Mouse (Mus musculus) myocyte (in vitro differentiated cells): ENCODE data around the gene Rgs16.

Source experiments
- CEBPB ChIP-seq: IDR thresholded peaks from 2 replicates; pipeline ENCODE4 v1.6.1; 2011; ENCODE audit warnings: mild to moderate bottlenecking, moderate library complexity; ENCODE audit not compliant: poor library complexity, insufficient read depth, severe bottlenecking
- E2F4 ChIP-seq: IDR thresholded peaks from one replicate; pipeline ENCODE4 v1.6.1; 2011; ENCODE audit warnings: mild to moderate bottlenecking, control low read depth, moderate library complexity; ENCODE audit not compliant: insufficient read depth
- MYOD1 ChIP-seq, 3 experiments: IDR thresholded peaks; one replicate each; pipeline ENCODE4 v1.6.1; 2011; ENCODE audit warnings: control low read depth in 2 of 3, low read depth in 2 of 3, mild to moderate bottlenecking in 2 of 3, moderate library complexity in 1 of 3; ENCODE audit not compliant: insufficient read length in 2 of 3, control insufficient read depth in 1 of 3
- MYOG ChIP-seq, 3 experiments: IDR thresholded peaks; one replicate each; pipeline ENCODE4 v1.6.1; 2011; ENCODE audit warnings: control low read depth in 2 of 3, low read depth in 2 of 3, mild to moderate bottlenecking in 2 of 3; ENCODE audit not compliant: insufficient read length in 2 of 3, control insufficient read depth in 1 of 3, insufficient read depth in 1 of 3
- POLR2A ChIP-seq: IDR thresholded peaks from one replicate; pipeline ENCODE4 v1.6.1; 2011; ENCODE audit warnings: low read depth, mild to moderate bottlenecking, control low read depth, moderate library complexity; ENCODE audit not compliant: insufficient read length
- POLR2AphosphoS2 ChIP-seq: IDR thresholded peaks from one replicate; pipeline ENCODE4 v1.6.1; 2011; ENCODE audit warnings: low read depth, control low read depth; ENCODE audit not compliant: insufficient read length
- SRF ChIP-seq: IDR thresholded peaks from one replicate; pipeline ENCODE4 v1.6.1; 2011; ENCODE audit warnings: low read depth; ENCODE audit not compliant: control insufficient read depth, insufficient read length
- TCF12 ChIP-seq: IDR thresholded peaks from one replicate; pipeline ENCODE4 v1.6.1; 2011; ENCODE audit warnings: mild to moderate bottlenecking, control low read depth; ENCODE audit not compliant: poor library complexity, insufficient read depth, severe bottlenecking
- TCF3 ChIP-seq: IDR thresholded peaks from one replicate; pipeline ENCODE4 v1.6.1; 2011; ENCODE audit warnings: low read depth, control low read depth; ENCODE audit not compliant: insufficient read length
- USF1 ChIP-seq: IDR thresholded peaks from one replicate; pipeline ENCODE4 v1.6.1; 2011; ENCODE audit warnings: low read depth, mild to moderate bottlenecking, control low read depth, moderate library complexity

GRCm38 (mm10) chr1:153764136-153764535, 24.0 kb downstream of the Rgs16 start:
- TF ChIP-seq POLR2A (no peak), MYOD1 (IDR thresholded peaks at IDR 0.05; ENCODE audit: control insufficient read depth in 1 of 3, insufficient read length in 2 of 3, low read depth in 2 of 3) (no peak), TCF3 (no peak), E2F4 (no peak), USF1 (no peak), SRF (no peak), POLR2AphosphoS2 (no peak), CEBPB (no peak), TCF12 (no peak), MYOG (IDR thresholded peaks at IDR 0.05; ENCODE audit: control insufficient read depth in 1 of 3, insufficient read depth in 1 of 3, insufficient read length in 2 of 3, low read depth in 2 of 3) (no peak)
